In genomic region chr13:74296376-74296775, GRCm38 (mm10) we compare ENCODE assay signal across 8 mouse cellular contexts.
"Had no signal": no experiment of that assay in that cellular context is flagged by ENCODE, and none has a peak within 500 bp of the region (broad histone marks: within the 10 kb centered on the region; RNA-seq: fewer than 3 reads in every experiment).

No protein-coding gene starts in this region.

- DNase-seq: lung, adult 18-20 months; lung, embryonic 14.5 days; lung, postnatal 14 days; lung, postnatal 36 days; right cerebral cortex, postnatal 14 days; thymus, adult 18-20 months; thymus, postnatal 14 days; thymus, postnatal 36 days had no signal
